In genomic region chr2:172177371-172177770, GRCm38 (mm10) we compare ENCODE assay signal across 31 mouse cellular contexts.
"Had no signal": no experiment of that assay in that cellular context is flagged by ENCODE, and none has a peak within 500 bp of the region (broad histone marks: within the 10 kb centered on the region; RNA-seq: fewer than 3 reads in every experiment).

No protein-coding gene starts in this region.

- H3K36me3 ChIP-seq: limb, embryonic 10.5 days; limb, embryonic 12.5 days; limb, embryonic 13.5 days; limb, embryonic 15.5 days; liver, embryonic 12.5 days; liver, embryonic 13.5 days; liver, embryonic 15.5 days; lung, embryonic 15.5 days; midbrain, embryonic 10.5 days; midbrain, embryonic 12.5 days; midbrain, embryonic 13.5 days; midbrain, embryonic 15.5 days had no signal

- H3K4me1 ChIP-seq: limb, embryonic 10.5 days; limb, embryonic 12.5 days; limb, embryonic 13.5 days; limb, embryonic 15.5 days; liver, embryonic 12.5 days; liver, embryonic 13.5 days; liver, embryonic 15.5 days; lung, embryonic 15.5 days; megakaryocyte, embryonic 14.5 days; midbrain, embryonic 10.5 days had no signal

- H3K27me3 ChIP-seq: limb, embryonic 12.5 days; limb, embryonic 13.5 days; limb, embryonic 15.5 days; liver, embryonic 12.5 days; liver, embryonic 13.5 days; liver, embryonic 15.5 days; lung, embryonic 15.5 days; megakaryocyte, embryonic 14.5 days; midbrain, embryonic 12.5 days; midbrain, embryonic 13.5 days; midbrain, embryonic 15.5 days had no signal

- DNase-seq: left cerebral cortex, postnatal 4 days; liver; liver, embryonic 13.5 days; liver, postnatal 0 days; lung, adult 18-20 months; lung, adult 2 months; lung, embryonic 14.5 days; lung, postnatal 10 days; lung, postnatal 14 days; lung, postnatal 36 days; lung, postnatal 4 days; midbrain, embryonic 14.5 days had no signal

- H3K9ac ChIP-seq: limb, embryonic 12.5 days; limb, embryonic 13.5 days; limb, embryonic 15.5 days; liver, embryonic 12.5 days; liver, embryonic 13.5 days; liver, embryonic 14.5 days; liver, embryonic 15.5 days; liver, postnatal 0 days; lung, embryonic 14.5 days; lung, embryonic 15.5 days; midbrain, embryonic 12.5 days; midbrain, embryonic 13.5 days; midbrain, embryonic 15.5 days had no signal

- H3K4me3 ChIP-seq: limb, embryonic 10.5 days; limb, embryonic 12.5 days; limb, embryonic 13.5 days; limb, embryonic 15.5 days; liver, embryonic 12.5 days; liver, embryonic 13.5 days; liver, embryonic 15.5 days; lung, embryonic 15.5 days; megakaryocyte, embryonic 14.5 days; midbrain, embryonic 10.5 days; midbrain, embryonic 12.5 days; midbrain, embryonic 13.5 days; midbrain, embryonic 15.5 days; myocyte had no signal

- ATAC-seq: liver, embryonic 12.5 days; liver, postnatal 0 days; lung, postnatal 0 days; midbrain, embryonic 13.5 days; midbrain, embryonic 15.5 days; midbrain, embryonic 16.5 days had no signal

- H3K4me2 ChIP-seq: limb, embryonic 12.5 days; limb, embryonic 13.5 days; limb, embryonic 15.5 days; liver, embryonic 11.5 days; liver, embryonic 12.5 days; liver, embryonic 13.5 days; liver, embryonic 15.5 days; lung, embryonic 14.5 days; lung, embryonic 15.5 days; midbrain, embryonic 11.5 days; midbrain, embryonic 12.5 days; midbrain, embryonic 13.5 days; midbrain, embryonic 15.5 days had no signal

- H3K9me3 ChIP-seq: limb, embryonic 10.5 days; limb, embryonic 12.5 days; limb, embryonic 15.5 days; liver, embryonic 12.5 days; liver, embryonic 15.5 days; lung, embryonic 15.5 days; midbrain, embryonic 10.5 days; midbrain, embryonic 12.5 days; midbrain, embryonic 13.5 days; midbrain, embryonic 15.5 days had no signal

- H3K27ac ChIP-seq: limb, embryonic 10.5 days; limb, embryonic 12.5 days; limb, embryonic 13.5 days; limb, embryonic 15.5 days; liver, embryonic 12.5 days; liver, embryonic 13.5 days; liver, embryonic 14.5 days; liver, embryonic 15.5 days; lung, embryonic 15.5 days; macrophage; midbrain, embryonic 10.5 days; midbrain, embryonic 12.5 days; midbrain, embryonic 13.5 days; midbrain, embryonic 15.5 days had no signal
